Mouse (Mus musculus): Measurements from ENCODE around the gene Eml2. TPM values are rescaled to one million over a fixed set of nuclear protein-coding genes. Genes with fewer than 3 reads are reported as not detected.
A peak's percentile ranks its signal among the peaks of the same experiment; 100 is the strongest.

The Eml2 gene
- total and polyA plus RNA-seq, 3 experiments = 34.7 to 69.4 (median 58.2) TPM

GRCm38 (mm10) chr7:19162928-19163327 is 13.3 kb upstream of the Eml2 start:
- no peak for DNase-seq

DNA sequence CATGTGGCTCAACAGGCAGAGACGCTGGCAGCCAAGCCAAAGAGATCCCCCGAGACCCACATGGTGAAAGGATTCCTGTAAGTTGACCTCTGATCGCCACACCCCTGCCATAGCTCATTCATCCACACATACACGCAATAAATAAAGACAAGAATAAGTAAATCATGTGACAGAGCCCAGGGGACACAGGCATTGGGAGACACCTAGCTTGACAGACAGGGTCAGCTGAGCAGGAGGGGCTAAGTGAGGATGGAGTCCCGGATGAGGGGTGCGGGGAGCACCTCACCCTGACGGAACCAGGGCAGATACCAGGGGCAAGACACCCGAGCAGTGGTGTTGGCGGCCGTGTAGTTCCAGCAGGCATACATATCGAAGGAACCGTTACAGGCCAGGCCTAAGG is 12.5 kb upstream of the Eml2 start:
- DNase-seq = no peak

DNA sequence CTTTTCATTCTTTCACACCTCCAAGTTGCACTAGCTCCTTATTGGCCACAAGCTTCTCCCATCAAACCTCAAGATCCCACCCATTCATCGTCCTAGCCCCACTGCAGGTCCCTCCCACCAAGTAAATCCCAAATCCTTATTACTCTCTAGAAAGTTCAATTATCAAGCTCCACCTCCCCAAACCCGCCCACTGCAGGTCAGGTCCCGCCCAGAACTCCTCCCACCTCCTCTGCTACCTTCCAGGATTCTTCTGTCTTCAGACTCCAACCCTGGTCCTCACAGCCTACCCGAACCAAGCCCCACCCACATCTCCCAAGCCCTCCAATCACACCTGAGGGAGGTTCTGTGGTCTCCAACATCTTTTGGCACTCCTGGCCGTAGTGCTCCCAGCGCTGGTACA is 12.0 kb upstream of the Eml2 start:
- no peak for DNase-seq

- DNase-seq = no peak
Measured at GRCm38 (mm10) chr7:19164978-19165377, 11.2 kb upstream of the Eml2 start.

GRCm38 (mm10) chr7:19165656-19166423 is 10.4 kb upstream of the Eml2 start, which contains the start of gene Gipr:
Gene Gipr (minus strand): TSS chr7:19166127.
- no peak for DNase-seq

DNA sequence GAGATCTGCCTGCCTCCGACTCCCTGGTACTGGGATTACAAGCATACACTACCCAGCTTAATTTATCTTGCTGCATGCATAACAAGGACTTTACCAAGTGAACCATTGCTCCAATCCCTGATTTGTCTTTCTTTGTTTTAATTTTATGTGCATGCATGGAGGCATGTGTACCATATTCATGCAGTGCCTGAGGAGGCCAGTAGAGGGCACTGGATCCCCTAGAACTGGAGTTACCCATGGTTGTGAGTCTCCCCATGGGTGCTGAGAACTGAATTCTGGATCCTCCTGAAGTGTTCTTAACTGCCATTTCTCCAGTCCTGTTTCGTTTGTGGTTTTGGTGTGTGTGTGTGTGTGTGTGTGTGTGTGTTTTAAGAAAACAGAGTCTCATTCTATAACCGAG is 9.2 kb upstream of the Eml2 start:
- DNase-seq = no peak

DNA sequence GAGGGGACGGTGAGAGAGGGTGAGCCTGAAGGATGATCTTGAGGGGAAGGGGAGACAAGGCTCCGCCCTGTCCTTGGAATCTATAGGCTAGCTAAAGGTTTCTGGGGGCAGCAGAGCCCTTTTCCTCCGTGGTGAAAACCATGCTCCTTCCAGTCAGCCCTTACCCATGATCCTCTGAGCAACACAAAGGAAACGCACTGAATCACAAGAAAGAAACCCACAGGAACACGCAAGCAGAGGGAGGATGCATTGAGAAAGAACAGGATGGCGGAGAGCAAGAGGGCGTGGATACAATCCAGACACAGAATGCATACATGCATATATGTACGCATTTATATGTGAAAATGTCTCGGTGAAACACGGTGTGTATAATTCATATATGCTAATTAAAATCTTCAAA is 6.7 kb upstream of the Eml2 start:
- no peak for DNase-seq

- no peak for DNase-seq
Measured at GRCm38 (mm10) chr7:19170142-19170541, 6.1 kb upstream of the Eml2 start.

- DNase-seq = no peak
Measured at GRCm38 (mm10) chr7:19171831-19172230, 4.4 kb upstream of the Eml2 start.

- DNase-seq = peak; percentile 72
Measured at GRCm38 (mm10) chr7:19172874-19173273, 3.3 kb upstream of the Eml2 start.

DNA sequence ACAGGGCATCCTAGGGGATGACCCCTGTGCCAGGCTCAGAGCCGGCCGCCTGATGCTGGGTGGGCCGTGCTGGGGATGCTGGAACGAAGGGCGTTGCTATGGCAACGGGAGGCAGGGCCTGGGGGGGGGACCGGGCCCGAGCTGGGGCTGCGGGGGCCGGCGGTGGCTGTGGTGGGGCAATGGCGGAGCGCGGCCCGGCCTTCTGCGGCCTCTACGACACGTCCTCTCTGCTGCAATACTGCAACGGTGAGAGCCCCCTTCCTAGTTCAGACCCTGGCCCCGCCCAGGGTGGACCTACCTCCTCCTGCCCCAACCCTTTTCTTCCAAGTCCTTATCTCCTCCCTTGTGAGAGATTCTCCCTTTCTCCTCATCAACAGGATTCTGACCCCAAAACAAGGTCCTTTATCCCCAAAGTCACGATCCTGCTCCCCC is 311 bp downstream of the Eml2 start:
- DNase-seq = no peak

GRCm38 (mm10) chr7:19177216-19177615 is 995 bp downstream of the Eml2 start:
- DNase-seq = peak; percentile 51

DNA sequence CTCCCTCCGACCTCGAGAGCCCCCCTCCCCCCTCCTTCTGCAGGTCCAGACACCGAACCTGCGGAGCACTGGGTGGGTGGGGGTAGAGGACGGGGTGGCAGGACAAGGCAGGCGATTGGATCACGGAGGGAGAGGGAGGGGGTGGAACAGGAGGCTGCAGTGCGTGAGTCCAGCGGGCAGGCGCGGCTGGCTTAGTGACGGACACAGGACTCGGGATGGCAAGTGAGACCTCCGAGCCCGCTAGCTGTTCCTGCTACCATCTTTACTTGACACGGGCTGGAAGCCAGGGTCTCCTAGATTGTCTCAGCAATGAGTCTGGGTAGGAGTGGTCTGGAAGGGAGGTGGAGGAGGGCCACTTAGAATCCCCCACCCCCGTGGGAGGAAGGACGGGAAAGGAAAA is 1.8 kb downstream of the Eml2 start:
- no peak for DNase-seq

DNA sequence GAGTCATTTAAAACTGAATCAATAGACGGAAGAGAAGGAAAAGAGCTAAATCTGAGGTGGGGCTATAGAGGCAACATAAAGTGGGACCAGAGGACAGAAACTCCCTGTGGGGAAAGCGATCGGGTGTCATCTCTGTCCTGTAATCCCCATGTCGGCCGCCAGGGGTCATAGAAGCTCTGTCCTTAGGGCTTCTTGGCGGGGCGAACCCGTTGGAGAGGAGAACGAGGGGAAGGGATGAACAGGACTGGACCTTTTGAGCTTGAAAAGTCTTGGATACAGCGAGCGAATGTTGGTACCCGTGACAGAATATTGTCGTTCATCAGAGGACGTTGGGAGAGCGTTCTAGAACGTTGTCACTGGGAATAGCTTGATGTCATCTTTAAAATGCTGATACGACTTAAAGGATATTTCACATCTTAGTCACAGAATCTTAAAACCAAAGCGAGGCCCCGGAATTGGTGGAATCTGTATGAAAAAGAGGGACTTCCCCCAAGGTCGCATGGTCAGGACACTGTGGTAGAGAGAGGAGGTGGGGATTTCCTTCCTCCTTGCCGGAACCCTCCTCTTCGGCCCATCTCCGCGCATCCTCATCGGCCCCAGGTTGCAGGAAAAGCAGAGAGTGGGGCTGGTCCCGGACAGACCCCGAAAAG is 2.3 kb downstream of the Eml2 start:
- peak; percentile 81 for DNase-seq

GRCm38 (mm10) chr7:19179173-19179572 is 3.0 kb downstream of the Eml2 start:
- DNase-seq = peak; percentile 85

DNA sequence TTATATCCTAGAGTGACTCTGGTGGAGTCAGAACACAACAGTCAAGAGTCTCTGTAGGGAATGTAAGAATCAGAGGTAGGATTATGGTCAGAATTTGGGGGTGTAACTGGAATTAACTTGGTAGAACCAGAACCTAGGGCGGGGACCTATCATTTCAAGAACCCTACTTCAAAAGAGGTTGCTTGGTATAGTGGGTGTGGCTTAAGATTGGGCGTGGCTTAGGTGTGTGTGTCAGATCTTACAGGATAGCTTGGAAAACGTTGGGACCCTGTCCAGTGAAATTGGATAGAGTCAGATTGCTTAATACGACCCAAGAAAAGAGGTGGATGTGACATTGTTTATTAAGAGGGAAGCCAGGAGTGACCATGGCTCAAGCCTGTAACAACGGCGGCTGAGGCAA is 3.7 kb downstream of the Eml2 start:
- DNase-seq = no peak

DNA sequence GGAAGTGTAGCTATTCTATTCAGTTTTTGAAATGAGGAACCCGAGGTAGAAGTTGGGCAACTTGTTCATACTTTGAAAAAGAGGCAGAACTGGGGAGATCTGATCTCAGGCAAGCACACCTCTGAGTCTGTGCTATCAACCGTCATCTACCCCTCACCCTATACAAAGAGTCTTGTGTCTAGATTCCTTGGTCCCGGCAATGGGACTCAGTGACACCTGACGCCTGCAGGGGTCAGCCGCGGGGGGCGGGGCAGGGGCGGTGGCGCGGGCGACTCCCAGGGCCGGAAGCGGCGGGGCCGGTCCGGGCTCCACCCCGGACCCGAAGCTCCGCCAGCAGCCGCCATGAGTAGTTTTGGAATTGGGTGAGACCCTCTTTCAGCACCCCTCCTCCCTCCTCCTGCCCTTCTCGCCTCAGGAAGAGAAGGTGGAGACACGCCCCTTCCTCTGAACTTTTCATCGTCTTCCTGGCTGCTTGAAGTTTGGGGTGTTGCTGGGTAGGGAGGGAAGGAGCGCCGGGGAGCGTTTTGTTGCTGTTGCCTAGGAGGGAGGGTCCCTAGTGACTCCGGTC is 4.7 kb downstream of the Eml2 start:
- peak; percentile 79 for DNase-seq

DNA sequence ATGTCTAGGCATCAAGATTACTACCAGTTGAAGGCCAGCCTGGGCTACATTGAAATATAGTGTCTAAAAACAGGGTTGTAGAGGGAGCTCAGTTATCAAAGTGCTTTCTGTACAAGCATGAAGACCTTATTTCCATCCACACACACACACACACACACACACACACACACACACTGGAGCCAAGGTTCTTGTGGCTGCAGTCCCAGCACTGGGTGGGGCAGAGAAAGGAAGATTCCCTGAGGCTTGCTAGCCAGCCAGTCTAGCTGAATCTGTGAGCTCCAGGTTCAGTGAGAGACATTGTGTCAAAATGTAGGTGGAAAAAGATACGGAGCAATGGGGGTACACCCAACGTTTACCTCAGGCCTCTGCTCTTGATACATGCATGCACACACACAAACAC is 8.0 kb downstream of the Eml2 start:
- DNase-seq = no peak

- no peak for DNase-seq
Measured at GRCm38 (mm10) chr7:19184758-19185157, 8.5 kb downstream of the Eml2 start.

DNA sequence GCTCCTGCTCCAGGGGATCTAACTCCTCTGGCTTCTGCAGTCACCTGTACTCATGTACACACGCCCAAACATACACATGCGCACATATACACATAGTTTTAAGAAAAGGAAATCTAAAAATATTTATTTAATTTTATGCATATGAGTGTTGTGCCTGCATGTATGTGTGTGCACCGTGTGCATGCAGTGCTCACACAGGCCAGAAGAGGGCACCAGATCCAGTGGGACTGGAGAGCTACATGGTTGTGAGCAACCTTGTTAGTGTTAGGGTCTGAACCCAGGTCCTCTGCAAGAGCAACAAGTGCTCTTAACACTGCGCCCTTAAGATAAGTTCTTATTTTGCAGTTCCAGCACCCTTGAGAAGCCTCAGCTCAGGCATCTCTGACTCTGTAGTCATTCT is 18.5 kb downstream of the Eml2 start:
- DNase-seq = no peak

- peak; percentile 40 for DNase-seq
Measured at GRCm38 (mm10) chr7:19196676-19197075, 20.5 kb downstream of the Eml2 start.

DNA sequence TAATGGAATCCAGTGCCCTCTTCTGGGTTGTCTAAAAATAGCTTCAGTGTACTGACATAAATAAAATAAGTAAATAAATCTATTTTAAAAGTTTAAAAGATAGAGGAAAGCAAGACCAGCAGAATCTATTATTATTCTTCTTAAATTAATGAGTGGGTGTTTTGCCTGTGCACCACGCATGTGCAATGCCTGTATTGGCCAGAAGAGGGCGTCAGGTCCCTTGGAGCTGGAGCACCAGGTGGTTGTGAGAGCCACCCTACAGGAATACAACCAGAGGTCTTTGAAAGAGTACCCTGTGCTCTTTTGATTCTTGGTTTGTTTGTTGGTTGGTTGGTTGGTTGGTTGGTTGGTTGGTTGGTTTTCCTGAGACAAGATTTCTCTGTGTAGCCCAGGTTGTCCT is 21.8 kb downstream of the Eml2 start:
- peak; percentile 33 for DNase-seq

DNA sequence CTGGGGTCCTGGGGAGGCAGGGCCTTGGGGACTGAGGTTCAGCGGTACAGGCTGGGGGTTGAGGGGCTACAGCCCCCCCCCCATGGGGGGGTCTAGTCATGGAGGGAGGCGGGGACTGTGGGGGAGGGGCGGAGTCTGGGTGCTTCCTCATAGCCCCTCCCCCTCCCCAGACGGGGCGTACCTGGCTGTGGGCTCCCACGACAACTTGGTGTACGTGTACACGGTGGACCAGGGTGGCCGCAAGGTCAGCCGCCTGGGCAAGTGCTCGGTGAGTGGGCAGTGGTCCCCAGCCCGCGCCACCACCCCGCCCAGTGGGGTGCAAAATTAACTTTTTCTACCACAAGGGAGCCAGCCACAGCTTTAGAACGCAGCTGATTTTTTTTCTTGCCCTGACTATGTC is 25.4 kb downstream of the Eml2 start:
- DNase-seq = no peak

All from adrenal gland, adult 2 months (tissue).